Mouse (Mus musculus): ENCODE results near the gene A1cf.

DNA sequence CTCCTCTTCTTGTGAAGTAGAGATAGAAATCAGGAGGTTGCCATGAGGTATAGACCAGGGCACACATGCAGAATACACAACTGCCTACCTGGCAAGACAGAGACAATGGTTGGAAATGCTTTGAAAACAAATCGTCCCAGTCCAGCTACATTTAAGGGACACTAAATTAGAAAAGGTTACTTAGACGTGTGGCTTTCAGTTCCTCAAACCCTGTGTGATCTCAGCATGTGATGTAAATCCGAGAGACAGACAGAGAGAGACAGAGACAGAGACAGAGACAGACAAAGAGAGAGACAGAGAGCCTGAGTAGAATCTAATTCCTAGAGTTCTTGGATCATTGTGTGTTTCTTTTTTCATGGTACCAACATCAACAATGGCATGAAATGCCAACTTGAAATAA is 102.8 kb downstream of the A1cf start:
- TF ChIP-seq ZMIZ1 (IDR thresholded peaks at IDR 0.05; ENCODE audit: low read depth, low read length): no peak
- TF ChIP-seq CTCF (conservative IDR thresholded peaks at IDR 0.05 in 1 of 2, IDR thresholded peaks at IDR 0.05 in 1 of 2; ENCODE audit: low read depth in 2 of 2, low read length in 2 of 2): no peak
- TF ChIP-seq POLR2A (IDR thresholded peaks at IDR 0.05; ENCODE audit: low read depth, low read length): no peak
- peak; percentile 56; the same call in 1 of the 2 replicates for TF ChIP-seq BHLHE40 (IDR thresholded peaks at IDR 0.05; ENCODE audit: low read depth, low read length)
- no peak for TF ChIP-seq POLR2AphosphoS2 (IDR thresholded peaks at IDR 0.05; ENCODE audit: low read depth, low read length)
- TF ChIP-seq RAD21 (IDR thresholded peaks at IDR 0.05; ENCODE audit: low read depth, low read length): no peak
- TF ChIP-seq ZNF384 (IDR thresholded peaks at IDR 0.05; ENCODE audit: low read depth, low read length): no peak
- no peak for TF ChIP-seq SIN3A (IDR thresholded peaks at IDR 0.05; ENCODE audit: low read length)
- TF ChIP-seq RCOR1 (conservative IDR thresholded peaks at IDR 0.05; ENCODE audit: low read depth, low read length): no peak
- TF ChIP-seq EP300 (IDR thresholded peaks at IDR 0.05; ENCODE audit: low read length): peak; percentile 81
- no peak for TF ChIP-seq MAX (IDR thresholded peaks at IDR 0.05; ENCODE audit: low read length)
- TF ChIP-seq MYC (IDR thresholded peaks at IDR 0.05; ENCODE audit: low read depth, low read length): no peak
- TF ChIP-seq USF1 (IDR thresholded peaks at IDR 0.05; ENCODE audit: low read depth, low read length): no peak

Data from CH12.LX (cell line).